Mouse (Mus musculus): ENCODE measurements around the gene Fiz1.
A peak's percentile ranks its signal among the peaks of the same experiment; 100 is the strongest.

Gene Fiz1

DNA sequence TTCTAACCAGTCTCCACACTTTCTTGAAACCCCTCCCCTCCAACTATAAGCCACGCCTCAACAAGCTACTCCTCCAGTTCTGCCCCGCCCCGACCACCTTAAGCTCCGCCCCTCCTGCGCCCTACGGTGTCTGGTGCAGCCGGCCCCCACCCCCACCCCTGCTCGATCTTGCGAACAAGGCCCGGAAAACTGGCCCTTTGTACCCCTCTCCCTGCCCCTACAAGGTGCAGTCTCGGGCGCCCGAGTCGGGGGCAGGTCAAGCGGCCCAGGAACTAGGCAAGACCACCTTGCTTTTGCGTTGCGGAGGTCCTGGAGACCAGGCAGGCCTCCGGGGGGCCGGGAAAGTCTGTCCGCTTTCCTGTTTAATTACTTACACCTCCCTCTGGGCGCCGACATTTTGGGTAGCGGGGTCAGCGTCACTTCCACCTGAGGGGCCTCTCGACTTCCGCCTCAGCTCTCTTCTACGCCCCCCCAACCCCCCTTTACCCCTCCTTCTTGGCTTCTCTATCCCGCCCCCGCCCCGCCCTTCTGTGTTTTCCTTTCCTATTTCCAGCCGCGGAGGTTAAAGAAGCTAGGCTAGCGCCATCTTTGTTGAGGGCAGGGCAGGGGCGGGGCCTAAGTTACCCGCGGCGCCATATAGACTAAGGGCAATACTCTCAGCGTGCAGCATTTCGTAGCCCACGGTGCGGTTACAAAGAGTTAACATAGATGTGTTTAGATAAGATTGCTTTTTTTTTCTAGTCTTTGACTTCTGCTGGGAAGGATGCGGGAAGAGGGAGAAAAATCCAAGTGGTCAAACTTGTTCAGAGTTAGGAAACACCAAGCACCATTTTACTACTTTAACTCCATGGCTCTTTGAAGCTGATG, at the start of gene Fiz1, which contains the start of gene Zfp524:
TSS of gene Fiz1 (minus strand) at position 447 of the 867 bp plus-strand sequence.
TSS of gene Zfp524 (plus strand) at position 165 of the 867 bp plus-strand sequence.
- Histone ChIP-seq H3K27me3 (ENCODE audit: control insufficient read depth, insufficient read depth, low read length, poor library complexity, severe bottlenecking) (no peaks in the 10 kb centered on the region), H3K36me3 (ENCODE audit: control insufficient read depth, insufficient read depth, low read length, poor library complexity, severe bottlenecking) (peaks cover 16% of the 10 kb centered on the region)
- peak; percentile 98 for DNase-seq (ENCODE audit: low read depth, low spot score)

DNA sequence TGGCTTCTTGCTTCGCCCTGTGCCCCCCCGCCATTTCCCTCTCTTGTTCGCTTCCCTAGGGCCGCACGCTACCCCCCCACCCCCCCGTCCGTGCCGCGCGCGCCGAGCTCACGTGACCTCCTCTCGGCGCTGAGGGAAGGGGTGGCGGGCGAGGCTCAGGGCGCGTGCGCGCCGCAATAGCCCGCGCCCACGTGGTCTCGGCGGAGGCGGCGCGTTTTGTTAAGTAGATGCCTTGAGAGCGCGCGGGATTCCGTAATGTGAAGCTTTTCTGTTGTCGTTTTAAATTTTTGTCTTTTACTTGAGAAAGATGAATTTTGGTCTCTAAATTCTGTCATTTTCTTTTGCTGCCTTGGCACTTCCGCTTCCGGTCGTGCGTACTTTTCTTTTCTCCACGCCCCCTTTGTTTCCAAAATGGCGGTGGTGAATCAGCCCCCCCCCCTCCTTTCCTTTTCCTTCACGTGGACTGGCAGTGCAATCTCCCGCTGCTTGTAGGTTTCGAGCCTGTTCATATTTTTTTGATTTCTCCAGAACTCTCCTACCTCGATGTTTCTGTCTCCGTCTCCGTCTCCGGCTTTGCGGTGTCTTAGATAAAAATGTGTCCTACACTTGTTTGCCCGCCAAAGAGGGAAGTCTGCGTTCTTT, 48.0 kb upstream of the Fiz1 start:
- Histone ChIP-seq H3K27me3 (ENCODE audit: control insufficient read depth, insufficient read depth, low read length, poor library complexity, severe bottlenecking) (no peaks in the 10 kb centered on the region), H3K36me3 (ENCODE audit: control insufficient read depth, insufficient read depth, low read length, poor library complexity, severe bottlenecking) (peaks cover 3% of the 10 kb centered on the region)
- peak; percentile 89 for DNase-seq (ENCODE audit: low read depth, low spot score)

DNA sequence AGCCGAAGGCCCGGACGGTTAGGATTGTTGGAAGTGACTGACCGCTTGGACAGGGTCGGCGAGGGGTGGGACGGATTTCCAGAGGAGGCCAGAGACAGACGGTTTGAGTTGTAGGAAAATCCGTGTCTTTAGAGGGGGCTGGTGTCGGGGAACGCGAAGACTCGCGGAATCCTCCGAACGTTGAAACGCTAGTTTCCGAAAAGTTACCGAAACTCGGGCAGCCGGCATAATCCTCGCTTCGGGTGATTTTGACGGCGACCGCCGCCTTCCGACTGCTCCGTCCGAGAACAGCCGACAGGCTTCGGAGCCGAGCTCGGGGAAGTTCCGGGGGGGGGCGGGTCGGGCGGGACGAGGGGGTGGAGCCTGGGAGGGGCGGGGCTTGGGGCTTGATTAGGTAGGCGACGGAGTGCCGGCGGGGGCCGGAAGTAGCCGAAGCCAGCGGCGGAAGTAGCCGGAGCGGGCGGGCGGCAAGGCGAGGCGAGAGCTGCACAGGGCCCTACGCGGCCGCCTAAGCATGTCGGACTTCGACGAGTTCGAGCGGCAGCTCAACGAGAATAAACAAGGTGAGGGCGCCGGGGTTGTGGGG, 47.4 kb upstream of the Fiz1 start, which contains the start of gene U2af2:
TSS of gene U2af2 (plus strand) at position 370 of the 586 bp plus-strand sequence.
- Histone ChIP-seq H3K27me3 (ENCODE audit: control insufficient read depth, insufficient read depth, low read length, poor library complexity, severe bottlenecking) (no peaks in the 10 kb centered on the region), H3K36me3 (ENCODE audit: control insufficient read depth, insufficient read depth, low read length, poor library complexity, severe bottlenecking) (peaks cover 2% of the 10 kb centered on the region; the same call in 1 of the 2 replicates)
- DNase-seq (ENCODE audit: low read depth, low spot score) = peak; percentile 95

DNA sequence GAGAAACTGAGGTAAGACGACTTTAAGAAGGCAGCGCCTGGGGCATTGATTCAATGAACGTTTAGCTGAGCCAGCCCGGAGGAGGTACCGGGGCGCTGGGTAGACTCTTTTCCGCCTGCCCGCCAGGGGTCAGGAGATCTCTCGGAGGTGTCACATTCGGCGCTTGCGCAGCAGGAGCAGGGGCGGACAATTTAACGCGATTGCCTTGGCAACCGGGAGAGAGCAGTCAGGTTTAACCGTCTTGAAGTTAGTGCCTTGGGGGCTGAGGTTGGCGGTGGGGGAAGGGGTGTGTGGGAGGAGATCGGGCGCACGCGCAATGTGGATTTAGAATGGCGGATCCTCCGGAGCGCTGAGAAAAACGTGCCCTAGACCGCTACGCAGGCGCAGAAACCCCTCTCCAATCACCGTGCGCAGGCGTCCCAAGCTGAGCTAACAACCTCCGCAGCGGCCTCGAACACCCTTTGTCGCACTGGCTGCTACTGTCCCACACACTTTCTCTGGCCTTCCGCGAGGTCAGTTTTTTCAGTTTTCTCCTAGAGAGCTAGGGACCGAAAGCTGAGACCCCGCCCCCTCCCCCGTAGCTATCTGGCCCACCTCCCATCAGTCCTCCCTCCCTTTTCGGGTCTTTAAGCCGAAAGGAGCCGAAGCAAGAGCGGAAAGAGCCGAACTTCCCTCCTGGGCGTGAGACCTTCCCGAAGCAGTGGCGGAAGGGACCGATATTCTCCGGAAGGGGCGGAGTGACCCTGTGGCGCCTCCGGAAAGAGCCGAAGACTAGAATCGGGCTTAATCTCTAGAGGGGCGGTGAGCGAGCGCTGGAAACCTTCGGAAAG, 46.7 kb upstream of the Fiz1 start:
- peak; percentile 99 for DNase-seq (ENCODE audit: low read depth, low spot score)
- Histone ChIP-seq H3K27me3 (ENCODE audit: control insufficient read depth, insufficient read depth, low read length, poor library complexity, severe bottlenecking) (no peaks in the 10 kb centered on the region), H3K36me3 (ENCODE audit: control insufficient read depth, insufficient read depth, low read length, poor library complexity, severe bottlenecking) (no peaks in the 10 kb centered on the region)

DNA sequence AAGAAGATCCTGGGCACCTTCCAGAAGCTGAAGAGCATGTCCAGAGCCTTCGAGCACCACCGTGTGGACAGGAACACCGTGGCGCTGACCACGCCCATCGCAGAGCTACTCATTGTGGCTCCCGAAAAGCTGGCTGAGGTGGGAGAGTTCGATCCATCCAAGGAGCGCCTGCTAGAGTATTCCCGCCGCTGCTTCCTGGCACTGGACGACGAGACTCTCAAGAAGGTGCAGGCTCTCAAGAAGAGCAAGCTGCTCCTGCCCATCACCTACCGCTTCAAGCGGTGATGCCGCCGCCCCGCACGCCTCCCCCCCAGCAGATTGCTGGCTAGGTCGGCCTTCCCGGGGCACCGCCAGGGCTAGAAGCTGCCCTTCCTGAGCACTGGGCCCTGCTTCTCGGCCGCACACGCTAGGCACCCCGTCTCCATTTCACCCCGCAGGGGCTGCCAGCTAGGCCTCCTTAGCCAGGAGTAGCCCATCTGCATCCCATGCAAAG, 45.8 kb upstream of the Fiz1 start:
- Histone ChIP-seq H3K36me3 (ENCODE audit: control insufficient read depth, insufficient read depth, low read length, poor library complexity, severe bottlenecking) (no peaks in the 10 kb centered on the region), H3K27me3 (ENCODE audit: control insufficient read depth, insufficient read depth, low read length, poor library complexity, severe bottlenecking) (no peaks in the 10 kb centered on the region)
- peak; percentile 81 for DNase-seq (ENCODE audit: low read depth, low spot score)

DNA sequence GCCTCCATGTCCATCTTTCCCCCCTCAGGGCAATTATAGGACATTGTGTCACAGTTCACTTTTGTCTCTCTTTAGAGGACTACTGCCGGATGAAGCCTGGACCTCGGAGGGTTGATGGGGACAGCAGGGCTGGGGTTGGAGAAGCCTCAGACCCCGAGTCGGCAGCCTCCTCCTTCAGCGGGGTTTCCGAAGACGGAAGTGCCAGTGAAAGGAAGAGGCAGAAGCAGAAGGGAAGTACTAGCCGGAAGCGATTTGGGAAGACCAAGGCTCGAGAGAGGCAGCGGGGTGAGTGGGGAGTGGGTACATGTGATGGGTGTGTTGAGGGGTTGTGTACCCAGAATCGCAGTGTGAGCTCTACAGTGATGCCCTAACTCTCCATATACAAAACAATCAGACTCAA, 44.9 kb upstream of the Fiz1 start:
- Histone ChIP-seq H3K27me3 (ENCODE audit: control insufficient read depth, insufficient read depth, low read length, poor library complexity, severe bottlenecking) (no peaks in the 10 kb centered on the region), H3K36me3 (ENCODE audit: control insufficient read depth, insufficient read depth, low read length, poor library complexity, severe bottlenecking) (no peaks in the 10 kb centered on the region)
- no peak for DNase-seq (ENCODE audit: low read depth, low spot score)

DNA sequence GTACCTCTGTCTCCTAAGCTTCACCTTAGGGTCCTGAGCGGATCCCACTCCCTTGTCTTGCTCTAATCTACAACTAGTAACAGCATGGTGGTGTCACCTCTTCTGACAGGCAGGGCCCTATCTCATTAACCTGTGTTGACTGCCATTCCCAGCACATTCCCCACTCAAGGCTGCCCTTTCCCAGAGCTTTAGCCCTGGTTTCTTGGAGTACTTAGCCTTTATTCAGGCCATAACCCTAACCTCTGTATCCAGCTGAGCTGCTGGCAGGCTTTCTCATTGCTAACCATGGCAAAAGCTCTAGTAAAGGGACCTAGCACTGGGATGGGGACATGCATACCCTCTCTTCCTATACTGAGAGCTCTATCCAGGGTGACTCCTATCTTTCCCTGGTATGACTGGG, 44.1 kb upstream of the Fiz1 start:
- Histone ChIP-seq H3K36me3 (ENCODE audit: control insufficient read depth, insufficient read depth, low read length, poor library complexity, severe bottlenecking) (no peaks in the 10 kb centered on the region), H3K27me3 (ENCODE audit: control insufficient read depth, insufficient read depth, low read length, poor library complexity, severe bottlenecking) (no peaks in the 10 kb centered on the region)
- DNase-seq (ENCODE audit: low read depth, low spot score) = no peak

DNA sequence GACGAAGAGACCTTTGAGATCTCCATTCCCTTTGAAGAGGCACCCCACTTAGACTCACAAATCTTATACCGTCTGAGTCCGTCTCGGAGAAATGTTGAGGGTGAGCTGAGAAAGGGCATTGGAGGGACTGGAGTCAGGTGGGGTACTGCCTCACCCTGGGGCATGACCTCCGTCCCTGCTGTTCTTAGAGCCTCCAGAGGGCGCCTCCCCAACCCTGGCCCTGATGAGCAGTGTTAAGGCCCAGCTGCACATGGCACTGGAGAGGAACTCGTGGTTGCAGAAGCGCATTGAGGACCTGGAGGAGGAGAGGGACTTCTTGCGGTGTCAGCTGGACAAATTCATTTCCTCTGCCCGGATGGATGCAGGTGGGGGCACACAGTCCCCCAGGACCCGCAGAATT, 43.3 kb upstream of the Fiz1 start:
- Histone ChIP-seq H3K27me3 (ENCODE audit: control insufficient read depth, insufficient read depth, low read length, poor library complexity, severe bottlenecking) (no peaks in the 10 kb centered on the region), H3K36me3 (ENCODE audit: control insufficient read depth, insufficient read depth, low read length, poor library complexity, severe bottlenecking) (no peaks in the 10 kb centered on the region)
- peak; percentile 65 for DNase-seq (ENCODE audit: low read depth, low spot score)

DNA sequence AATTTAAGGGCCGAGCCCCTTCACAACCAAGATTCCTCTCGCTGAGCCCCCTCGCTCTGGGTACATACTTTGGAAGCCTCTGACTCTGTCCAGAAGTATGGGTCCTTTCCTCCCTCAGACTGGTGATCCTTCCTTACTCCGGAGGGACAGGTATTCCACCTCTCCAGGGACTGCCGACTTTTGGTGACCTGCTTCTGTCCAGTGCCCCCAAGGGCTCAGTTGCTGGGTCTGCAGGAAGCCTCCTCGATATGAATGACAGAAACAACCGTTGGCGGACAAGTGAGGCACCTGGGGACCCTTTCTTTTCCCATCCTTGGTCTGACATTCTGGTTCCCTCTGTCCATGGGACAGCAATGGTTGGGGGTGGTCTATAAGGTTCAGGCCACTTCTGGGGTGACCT, 42.9 kb upstream of the Fiz1 start:
- DNase-seq (ENCODE audit: low read depth, low spot score) = no peak
- H3K36me3 ChIP-seq (ENCODE audit: control insufficient read depth, insufficient read depth, low read length, poor library complexity, severe bottlenecking) = no peaks in the 10 kb centered on the region
- no peaks in the 10 kb centered on the region for H3K27me3 ChIP-seq (ENCODE audit: control insufficient read depth, insufficient read depth, low read length, poor library complexity, severe bottlenecking)

DNA sequence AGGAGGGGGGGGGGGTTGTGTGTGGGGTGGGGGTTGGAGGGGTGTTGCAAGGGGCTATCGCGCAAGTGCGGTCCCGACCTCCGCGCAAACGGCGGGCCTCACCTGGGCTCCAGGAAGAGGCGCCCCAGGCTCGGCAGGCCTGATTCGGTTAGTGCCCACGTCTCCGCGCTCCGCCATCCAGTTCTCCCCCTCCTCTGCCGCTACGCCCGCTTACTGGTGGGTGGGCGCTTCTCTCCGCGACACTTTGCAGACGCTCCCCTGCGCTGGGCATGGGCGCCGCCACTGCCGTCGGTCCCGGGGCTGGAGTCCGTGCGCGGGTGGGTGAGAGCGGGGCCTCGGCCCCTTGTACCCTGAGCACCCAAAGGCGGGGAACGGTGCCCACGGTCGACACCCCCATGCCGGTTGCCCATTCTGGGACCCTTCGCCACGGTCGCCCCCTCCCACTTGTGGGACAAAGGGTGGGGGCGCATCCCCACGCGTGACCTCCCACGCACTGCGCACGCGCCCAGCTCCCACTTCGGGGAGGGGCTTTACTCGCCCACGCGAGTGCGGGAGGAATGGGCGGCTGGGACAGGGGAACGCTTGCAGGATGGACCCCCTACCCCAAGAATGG, 42.3 kb upstream of the Fiz1 start:
- Histone ChIP-seq H3K27me3 (ENCODE audit: control insufficient read depth, insufficient read depth, low read length, poor library complexity, severe bottlenecking) (no peaks in the 10 kb centered on the region), H3K36me3 (ENCODE audit: control insufficient read depth, insufficient read depth, low read length, poor library complexity, severe bottlenecking) (no peaks in the 10 kb centered on the region)
- DNase-seq (ENCODE audit: low read depth, low spot score) = no peak

DNA sequence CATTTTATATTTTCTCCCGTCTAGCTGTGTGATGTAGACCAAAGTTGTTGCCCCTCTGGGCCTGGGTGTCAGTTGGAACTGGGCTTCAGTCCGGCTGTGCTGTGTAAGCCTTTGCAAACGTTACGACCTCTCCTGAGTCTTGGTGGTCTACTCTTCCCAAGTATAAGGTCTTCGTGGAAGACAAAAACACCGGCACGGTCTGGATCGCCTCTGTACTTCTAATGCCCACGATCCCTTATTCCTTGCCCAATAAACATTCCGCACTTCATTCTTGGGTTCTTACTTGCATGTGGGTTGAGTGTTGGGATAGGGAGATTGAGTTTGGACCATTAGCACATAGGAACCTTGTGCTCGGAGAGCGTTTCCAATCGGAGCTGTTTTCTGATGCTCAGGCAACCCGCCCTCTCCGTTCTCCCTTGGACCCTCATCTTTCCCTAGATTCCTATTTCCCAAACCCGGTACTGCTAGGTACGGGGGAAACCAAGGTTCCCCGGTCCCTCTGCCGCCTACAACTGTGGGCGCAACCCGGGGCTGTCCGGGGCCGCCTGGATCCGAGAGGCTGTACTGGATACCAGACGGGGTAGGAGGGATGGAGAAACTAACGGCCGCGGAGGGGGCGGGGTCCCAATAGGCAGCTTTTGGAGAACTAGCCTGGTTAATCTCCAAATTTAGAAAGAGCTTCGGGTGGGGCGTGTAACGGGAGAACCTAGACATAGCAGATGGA, 39.1 kb upstream of the Fiz1 start:
- Histone ChIP-seq H3K27me3 (ENCODE audit: control insufficient read depth, insufficient read depth, low read length, poor library complexity, severe bottlenecking) (no peaks in the 10 kb centered on the region), H3K36me3 (ENCODE audit: control insufficient read depth, insufficient read depth, low read length, poor library complexity, severe bottlenecking) (no peaks in the 10 kb centered on the region)
- no peak for DNase-seq (ENCODE audit: low read depth, low spot score)

DNA sequence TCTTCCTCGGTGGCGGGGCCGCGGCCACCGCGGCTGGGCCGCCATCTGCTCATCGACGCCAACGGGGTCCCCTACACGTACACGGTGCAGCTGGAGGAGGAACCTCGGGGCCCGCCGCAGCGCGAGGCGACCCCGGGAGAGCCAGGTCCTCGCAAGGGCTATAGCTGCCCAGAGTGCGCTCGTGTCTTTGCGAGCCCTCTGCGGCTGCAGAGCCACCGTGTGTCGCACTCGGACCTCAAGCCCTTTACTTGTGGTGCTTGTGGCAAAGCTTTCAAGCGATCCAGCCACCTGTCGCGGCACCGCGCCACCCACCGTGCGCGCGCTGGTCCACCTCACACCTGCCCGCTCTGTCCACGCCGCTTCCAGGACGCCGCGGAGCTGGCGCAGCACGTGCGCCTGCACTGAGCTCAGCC, 38.4 kb upstream of the Fiz1 start:
- DNase-seq (ENCODE audit: low read depth, low spot score) = peak; percentile 31
- Histone ChIP-seq H3K36me3 (ENCODE audit: control insufficient read depth, insufficient read depth, low read length, poor library complexity, severe bottlenecking) (no peaks in the 10 kb centered on the region), H3K27me3 (ENCODE audit: control insufficient read depth, insufficient read depth, low read length, poor library complexity, severe bottlenecking) (no peaks in the 10 kb centered on the region)

DNA sequence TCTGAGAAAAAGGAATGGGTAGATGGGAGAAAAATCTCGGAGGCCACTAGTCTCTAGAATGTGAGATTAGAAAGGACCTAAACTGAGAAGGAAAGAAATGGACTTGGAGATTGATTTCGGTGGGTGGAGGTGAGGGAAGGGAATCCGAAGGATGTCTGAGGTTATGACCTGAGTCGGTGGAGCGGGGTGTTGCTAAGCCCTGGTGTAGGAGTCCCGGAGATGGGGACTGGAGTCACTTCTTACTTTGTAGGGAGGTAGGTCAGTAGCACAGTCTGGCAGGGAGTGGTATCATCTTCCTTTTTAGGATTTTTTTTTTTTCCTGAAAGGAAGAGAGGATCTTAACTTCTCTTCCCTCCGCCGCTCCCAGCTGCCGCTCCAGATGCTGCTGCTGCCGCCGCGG, 37.9 kb upstream of the Fiz1 start:
- no peak for DNase-seq (ENCODE audit: low read depth, low spot score)
- no peaks in the 10 kb centered on the region for H3K36me3 ChIP-seq (ENCODE audit: control insufficient read depth, insufficient read depth, low read length, poor library complexity, severe bottlenecking)
- H3K27me3 ChIP-seq (ENCODE audit: control insufficient read depth, insufficient read depth, low read length, poor library complexity, severe bottlenecking) = no peaks in the 10 kb centered on the region
